Mouse (Mus musculus) cortical plate, adult 2 months (tissue): ENCODE results near the gene Mad1l1. TPM values are rescaled to one million over a fixed set of nuclear protein-coding genes. Genes with fewer than 3 reads are reported as not detected.
A peak's percentile ranks its signal among the peaks of the same experiment; 100 is the strongest.

ENCODE experiments used
- H3K27ac ChIP-seq: fragments of 200-500 bp; 2 replicates; pipeline ENCODE4 v1.5.1; 2012; ENCODE audit warnings: low read length, control low read depth, inconsistent platforms; ENCODE audit not compliant: insufficient read depth
- H3K4me1 ChIP-seq: fragments of 200-500 bp; 2 replicates; pipeline ENCODE4 v1.6.1; 2011; ENCODE audit warnings: low read length; ENCODE audit not compliant: control insufficient read depth, insufficient read depth
- H3K4me3 ChIP-seq: fragments of 200-500 bp; 2 replicates; pipeline ENCODE4 v1.5.1; 2011; ENCODE audit warnings: mild to moderate bottlenecking, low read length, control low read depth; ENCODE audit not compliant: insufficient read depth
- CTCF ChIP-seq: fragments of 200-500 bp; IDR thresholded peaks from 2 replicates; pipeline ENCODE4 v1.5.1; 2011; ENCODE audit warnings: mild to moderate bottlenecking, control low read depth, low read length; ENCODE audit not compliant: insufficient read depth; ENCODE audit errors: extremely low read depth
- POLR2A ChIP-seq: fragments of 200-500 bp; IDR thresholded peaks from 2 replicates; pipeline ENCODE4 v1.6.1; 2011; ENCODE audit warnings: mild to moderate bottlenecking, low read length, control low read depth; ENCODE audit not compliant: insufficient read depth; ENCODE audit errors: extremely low read depth
- polyA plus RNA-seq: library from polyadenylated mRNA; depleted of rRNA; stranded (reverse); fragments of >200 nt; gene quantifications from 2 replicates; pipeline ENCODE4 v1.2.3, GENCODE M21; 2012

The Mad1l1 gene
- polyA plus RNA-seq, 1 experiment, result 17.1 TPM

DNA sequence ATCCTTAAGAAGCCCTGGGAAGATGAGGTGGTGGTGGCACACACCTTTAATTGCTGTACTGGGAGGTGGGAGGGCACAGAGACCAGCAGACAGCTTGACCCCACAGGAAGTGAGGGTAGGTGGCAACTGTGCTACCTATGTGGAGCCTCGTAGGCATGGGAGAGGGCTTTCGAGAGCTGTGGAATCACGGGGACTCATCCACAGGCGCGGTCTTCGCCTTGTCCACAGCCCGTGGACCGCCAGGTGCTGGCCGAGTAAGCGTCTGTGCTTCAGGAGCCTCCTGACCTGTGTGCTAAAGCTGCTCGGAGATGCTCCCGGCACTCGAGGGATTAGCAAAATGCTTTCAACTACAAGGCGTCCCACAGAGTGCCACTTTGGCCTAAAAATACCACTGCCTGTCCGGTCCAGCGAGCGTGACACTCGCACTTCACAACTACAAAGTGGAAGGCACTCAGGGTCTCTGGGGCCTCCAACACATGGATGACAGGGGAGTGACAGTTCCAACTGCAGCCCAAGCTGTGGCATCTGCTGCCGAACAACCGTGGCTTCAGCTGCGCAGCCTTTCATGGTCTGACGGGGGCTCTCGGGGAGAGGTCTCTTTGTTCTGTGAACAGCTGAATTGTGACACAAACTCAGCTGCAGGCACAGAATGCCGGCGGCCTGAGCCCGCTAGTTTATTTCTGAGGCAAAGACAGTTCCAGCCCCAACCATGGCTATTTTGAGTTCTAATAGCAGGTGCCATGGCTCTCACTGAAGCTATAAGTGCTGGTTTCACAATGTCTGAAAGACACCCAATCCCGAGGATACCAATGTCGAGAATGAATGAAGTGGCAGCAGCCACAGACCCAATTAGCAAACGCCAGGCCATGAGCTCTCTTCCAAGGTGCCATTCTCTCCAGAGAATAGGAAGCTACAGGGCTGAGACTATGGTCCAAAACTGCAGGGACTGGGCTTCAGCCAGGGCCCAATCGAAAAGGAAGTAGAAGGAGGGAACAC is 57.3 kb downstream of the Mad1l1 start:
- H3K4me1 ChIP-seq, result peaks cover 7% of the 10 kb centered on the region
- no peak overlapping the region for H3K4me3 ChIP-seq
- TF ChIP-seq POLR2A (no peak), CTCF (no peak)
- peak overlapping the region; percentile 85 for H3K27ac ChIP-seq

DNA sequence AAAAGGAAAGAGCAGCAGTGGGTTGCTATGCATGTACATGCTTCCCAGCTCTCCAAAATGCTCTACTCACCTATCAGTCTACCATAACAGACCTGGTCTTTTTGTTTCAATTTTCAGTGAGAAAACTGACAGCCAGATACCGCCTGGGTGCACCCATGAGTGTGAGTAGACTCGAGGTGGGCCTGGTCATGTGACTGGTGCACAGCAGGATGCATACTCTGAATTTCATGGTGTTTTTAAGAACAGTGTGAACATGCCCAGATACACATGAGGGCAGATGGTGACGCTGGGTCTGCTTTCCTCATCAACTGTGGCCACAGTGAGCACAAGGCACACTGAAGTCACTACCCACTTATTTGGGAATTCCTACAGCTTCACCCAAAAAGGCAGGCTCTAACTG is 59.0 kb downstream of the Mad1l1 start:
- Histone ChIP-seq H3K4me1 (peaks cover 7% of the 10 kb centered on the region), H3K27ac (0 out of 2 replicates have a peak overlapping the region, but pooled peaks have one; percentile 0), H3K4me3 (no peak overlapping the region)
- TF ChIP-seq CTCF (no peak), POLR2A (no peak)

DNA sequence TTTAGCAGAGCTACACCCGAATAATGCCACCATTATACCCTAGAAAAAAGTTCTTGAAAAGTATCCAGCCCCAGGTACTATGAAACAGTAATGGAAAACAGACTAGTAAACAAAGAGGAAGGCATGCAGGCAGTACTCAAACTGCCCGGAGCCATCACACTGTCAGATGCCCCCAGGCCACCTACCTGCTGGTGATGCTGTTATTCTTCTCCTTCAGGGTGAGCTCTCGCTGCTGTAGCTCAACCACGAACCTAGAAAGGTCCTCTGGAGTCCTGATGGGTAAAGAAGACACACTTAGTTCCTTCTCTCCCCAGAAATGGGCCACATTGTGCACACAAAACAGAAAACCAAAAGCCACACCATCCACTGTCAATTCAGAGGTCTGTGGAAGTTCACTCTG is 60.0 kb downstream of the Mad1l1 start:
- TF ChIP-seq CTCF, result no peak
- no peak for TF ChIP-seq POLR2A
- Histone ChIP-seq H3K4me1 (peaks cover 7% of the 10 kb centered on the region), H3K4me3 (no peak overlapping the region), H3K27ac (0 out of 2 replicates have a peak overlapping the region, but pooled peaks have one; percentile 58)

DNA sequence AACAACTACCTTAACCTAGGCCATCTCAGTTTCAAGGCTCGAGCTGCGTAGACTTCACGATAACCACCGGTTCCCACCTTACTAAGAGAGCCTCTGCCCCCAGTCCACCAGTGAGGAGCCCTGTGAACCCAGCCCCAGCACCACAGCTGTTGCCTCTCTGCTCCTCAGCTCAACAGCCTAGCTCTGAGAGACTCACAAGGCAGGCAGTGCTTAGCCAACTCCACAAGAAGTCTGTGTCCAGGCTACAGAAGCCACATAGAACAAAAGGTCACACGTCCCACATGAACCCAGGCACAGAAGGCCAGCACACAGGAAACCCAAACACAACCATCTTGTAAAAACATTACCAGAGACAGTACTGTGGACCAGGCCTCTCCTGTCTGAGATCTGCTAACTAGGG is 62.7 kb downstream of the Mad1l1 start:
- Histone ChIP-seq H3K27ac (no peak overlapping the region), H3K4me1 (peaks cover 5% of the 10 kb centered on the region; the same call in 1 of the 2 replicates), H3K4me3 (no peak overlapping the region)
- TF ChIP-seq CTCF, result no peak
- TF ChIP-seq POLR2A, result no peak

DNA sequence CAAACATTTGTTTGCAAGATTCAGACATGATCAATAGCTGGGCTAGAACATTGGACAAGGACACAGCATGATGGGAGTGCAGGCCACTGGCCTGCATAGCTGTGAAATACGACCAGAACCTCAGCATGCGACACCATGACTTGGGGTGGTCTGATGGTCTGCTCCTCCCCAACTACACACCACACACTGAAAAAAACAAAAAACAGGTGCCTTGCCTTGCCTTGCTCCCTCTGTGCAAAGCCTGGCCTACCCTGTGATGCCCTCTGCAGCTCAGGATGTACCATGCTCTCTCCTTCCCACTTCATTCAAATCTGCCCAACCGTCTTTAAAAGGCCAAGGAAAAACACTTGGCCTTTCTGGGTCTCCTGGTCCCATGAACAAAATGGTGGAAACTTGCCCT is 63.3 kb downstream of the Mad1l1 start:
- no peak for TF ChIP-seq CTCF
- no peak overlapping the region for H3K27ac ChIP-seq
- H3K4me3 ChIP-seq, result no peak overlapping the region
- peaks cover 6% of the 10 kb centered on the region; the same call in 1 of the 2 replicates for H3K4me1 ChIP-seq

DNA sequence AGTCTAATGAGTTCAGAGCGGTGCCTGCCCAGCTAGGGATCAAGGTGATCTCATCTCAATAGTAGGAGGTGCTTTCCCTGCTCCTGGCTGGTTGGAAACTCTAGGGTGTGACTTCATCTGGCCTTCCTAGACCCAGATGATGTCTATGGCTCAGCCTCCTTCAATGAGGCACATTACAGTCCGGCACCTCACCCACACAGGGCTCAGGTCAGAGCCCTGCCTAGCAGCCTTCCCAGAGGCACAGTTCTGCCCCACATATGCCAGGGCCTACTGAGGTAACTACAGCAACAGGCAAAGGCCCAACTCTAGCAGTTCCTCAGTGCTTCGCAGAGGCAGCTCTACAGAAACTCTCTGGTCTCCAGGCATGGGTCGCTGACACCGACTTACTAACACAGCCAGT is 63.9 kb downstream of the Mad1l1 start:
- no peak overlapping the region for H3K27ac ChIP-seq
- TF ChIP-seq POLR2A (no peak), CTCF (no peak)
- no peak overlapping the region for H3K4me3 ChIP-seq
- H3K4me1 ChIP-seq, result peaks cover 6% of the 10 kb centered on the region

DNA sequence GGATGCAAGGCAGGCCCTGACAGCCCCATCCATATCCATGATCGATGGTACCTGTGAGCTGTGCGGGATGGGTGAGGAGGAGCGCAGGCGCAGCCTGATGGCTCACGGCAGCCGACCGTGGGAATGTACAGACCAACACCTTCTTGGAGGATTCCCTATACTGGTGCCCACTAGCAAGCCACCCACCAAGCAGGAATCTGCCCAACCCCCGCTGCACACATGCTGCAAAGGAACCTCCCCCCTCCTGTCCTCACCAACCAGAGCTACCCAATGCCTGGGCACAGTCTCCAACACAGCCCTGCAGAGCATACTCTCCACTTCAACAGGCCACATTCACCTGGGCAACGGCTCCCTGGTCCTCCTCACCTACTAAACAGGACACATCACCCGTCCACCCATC is 64.7 kb downstream of the Mad1l1 start:
- Histone ChIP-seq H3K4me1 (peaks cover 6% of the 10 kb centered on the region), H3K4me3 (no peak overlapping the region), H3K27ac (no peak overlapping the region)
- TF ChIP-seq CTCF, result no peak
- TF ChIP-seq POLR2A, result no peak

DNA sequence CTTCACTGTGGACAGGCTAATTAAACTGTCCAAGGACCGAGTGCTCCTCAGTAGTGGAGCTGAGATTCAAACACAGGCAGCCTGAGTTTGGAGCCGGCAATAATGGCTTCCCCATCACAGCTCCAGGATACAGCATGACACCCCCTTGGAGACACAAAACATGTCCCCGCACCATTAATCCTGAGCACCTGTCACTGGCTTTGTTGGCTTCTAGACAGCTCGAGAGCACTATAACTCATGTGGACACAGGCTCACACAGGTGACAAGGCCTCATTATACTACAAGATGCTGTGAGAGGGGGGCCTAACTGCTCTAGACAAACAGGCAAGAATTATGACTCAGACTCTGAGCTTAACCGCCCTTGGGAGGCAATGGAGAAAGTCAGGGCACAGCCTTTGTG is 66.1 kb downstream of the Mad1l1 start:
- H3K4me1 ChIP-seq, result peaks cover 6% of the 10 kb centered on the region
- no peak overlapping the region for H3K4me3 ChIP-seq
- H3K27ac ChIP-seq, result no peak overlapping the region
- no peak for TF ChIP-seq POLR2A
- TF ChIP-seq CTCF, result no peak

DNA sequence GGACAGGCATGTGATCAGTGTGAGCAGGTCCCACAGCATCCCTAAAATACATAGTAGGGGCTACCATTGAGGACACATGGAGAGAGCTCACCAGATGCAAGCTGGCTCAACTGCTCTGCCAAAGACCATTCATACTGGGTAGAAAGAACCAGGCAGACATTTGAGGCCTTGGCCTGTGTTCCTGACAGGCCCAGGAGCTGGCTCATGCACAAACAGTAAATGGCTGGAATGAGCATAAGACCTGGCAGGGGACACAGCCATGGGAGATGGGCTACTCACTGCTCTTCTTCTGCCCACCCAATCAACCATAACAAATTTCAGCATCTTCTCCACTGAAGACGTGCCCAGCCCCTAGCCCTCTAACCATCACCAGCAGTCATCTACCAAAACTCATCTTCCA is 66.7 kb downstream of the Mad1l1 start:
- TF ChIP-seq POLR2A, result no peak
- Histone ChIP-seq H3K4me3 (no peak overlapping the region), H3K27ac (no peak overlapping the region), H3K4me1 (peaks cover 8% of the 10 kb centered on the region)

DNA sequence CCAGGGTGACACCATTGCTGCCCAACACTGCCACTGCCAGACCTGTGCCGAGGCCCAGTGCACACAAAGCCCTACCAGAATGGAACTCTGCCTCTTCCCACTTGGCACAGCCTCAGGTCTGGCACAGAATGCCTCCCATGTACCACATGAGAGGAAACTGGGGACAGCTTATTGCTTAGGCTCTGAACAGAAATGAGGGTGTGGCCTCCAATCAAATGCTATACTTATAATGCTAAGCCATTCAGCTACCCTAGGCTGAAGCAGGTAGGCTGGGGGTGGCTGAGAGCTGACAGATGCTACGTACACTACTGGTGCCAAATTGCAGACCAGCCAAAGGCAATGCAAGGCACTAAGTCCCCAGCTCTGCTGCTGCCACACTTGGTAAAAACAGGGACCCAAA is 69.4 kb downstream of the Mad1l1 start:
- Histone ChIP-seq H3K4me1 (peaks cover 10% of the 10 kb centered on the region), H3K27ac (no peak overlapping the region), H3K4me3 (no peak overlapping the region)
- TF ChIP-seq CTCF (no peak), POLR2A (no peak)

DNA sequence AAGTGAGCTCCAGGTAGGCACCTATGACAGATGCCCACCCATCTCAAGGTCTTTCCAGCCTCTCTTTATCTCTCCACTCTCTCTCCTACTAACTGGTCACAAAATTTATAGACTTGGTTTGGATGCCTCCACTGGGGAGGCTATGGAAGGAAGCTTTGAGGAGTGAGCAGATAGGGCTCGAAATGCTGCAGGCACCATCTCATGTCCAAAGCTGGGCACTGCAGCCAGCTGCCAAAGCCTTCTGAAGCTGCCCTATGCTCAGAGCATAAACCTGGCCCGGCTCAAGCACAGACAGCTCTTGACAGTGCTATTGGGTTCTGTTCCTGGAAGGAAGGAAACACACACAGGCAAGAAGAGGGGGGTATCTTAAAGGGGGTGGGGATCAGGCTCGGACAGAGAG is 71.0 kb downstream of the Mad1l1 start:
- TF ChIP-seq POLR2A (no peak), CTCF (peak; percentile 66)
- H3K27ac ChIP-seq, result no peak overlapping the region
- H3K4me1 ChIP-seq, result peaks cover 10% of the 10 kb centered on the region
- H3K4me3 ChIP-seq, result no peak overlapping the region
